Mouse (Mus musculus) MEL (cell line): ENCODE results near the gene Plrg1. TPM values are rescaled to one million over a fixed set of nuclear protein-coding genes. Genes with fewer than 3 reads are reported as not detected.

Experiments
- DNase-seq: peaks from one replicate; pipeline ENCODE4 v3.0.0; 2011; ENCODE audit warnings: low read depth, low spot score
- H3K27ac ChIP-seq: 2 replicates; pipeline ENCODE4 v1.5.1; 2012; ENCODE audit warnings: low read depth, mild to moderate bottlenecking, control low read depth, low read length, moderate library complexity; ENCODE audit not compliant: control insufficient read depth
- H3K27me3 ChIP-seq, 2 experiments: fragments of 150-350 bp in 1 of 2; sonication (generic) in 1 of 2; 2 replicates each; pipeline ENCODE4 v1.6.1; 2012; ENCODE audit warnings: low read length in 2 of 2, mild to moderate bottlenecking in 2 of 2, improper control_type of control experiment in 1 of 2, moderate library complexity in 1 of 2; ENCODE audit not compliant: insufficient read depth in 2 of 2, control insufficient read depth in 1 of 2
- H3K36me3 ChIP-seq, 2 experiments: 2 replicates each; pipeline ENCODE4 v1.6.1; 2012 to 2014; ENCODE audit warnings: low read length in 2 of 2, improper control_type of control experiment in 1 of 2, inconsistent platforms in 1 of 2, mild to moderate bottlenecking in 1 of 2; ENCODE audit not compliant: insufficient read depth in 2 of 2, control insufficient read depth in 1 of 2
- H3K4me1 ChIP-seq, 2 experiments: fragments of 150-350 bp in 1 of 2; sonication (generic) in 1 of 2; 2 replicates each; pipeline ENCODE4 v1.6.1; 2012; ENCODE audit warnings: low read length in 2 of 2, improper control_type of control experiment in 1 of 2, mild to moderate bottlenecking in 1 of 2; ENCODE audit not compliant: insufficient read depth in 2 of 2, control insufficient read depth in 1 of 2
- H3K4me3 ChIP-seq, 2 experiments: fragments of 150-350 bp in 1 of 2; sonication (generic) in 1 of 2; 2 replicates each; pipeline ENCODE4 v1.5.1; 2012; ENCODE audit warnings: low read depth in 2 of 2, low read length in 2 of 2, mild to moderate bottlenecking in 2 of 2, moderate library complexity in 2 of 2, control low read depth in 1 of 2, improper control_type of control experiment in 1 of 2; ENCODE audit not compliant: control insufficient read depth in 1 of 2, insufficient read depth in 1 of 2
- H3K79me2 ChIP-seq: 2 replicates; pipeline ENCODE4 v1.6.1; 2012; ENCODE audit warnings: mild to moderate bottlenecking, low read length, moderate library complexity; ENCODE audit not compliant: control insufficient read depth, poor library complexity, insufficient read depth
- H3K9ac ChIP-seq: 2 replicates; pipeline ENCODE4 v1.6.1; 2012; ENCODE audit warnings: low read depth, mild to moderate bottlenecking, control low read depth, low read length, moderate library complexity; ENCODE audit not compliant: control insufficient read depth, poor library complexity, severe bottlenecking
- H3K9me3 ChIP-seq: fragments of 150-350 bp; sonication (generic); replicated peaks from 2 replicates; pipeline ENCODE4 v1.6.1; 2012; ENCODE audit warnings: mild to moderate bottlenecking, low read length, improper control_type of control experiment, moderate library complexity; ENCODE audit not compliant: insufficient read depth
- BHLHE40 ChIP-seq: IDR thresholded peaks from 2 replicates; pipeline ENCODE4 v1.6.1; 2012; ENCODE audit warnings: low read depth, mild to moderate bottlenecking, inconsistent platforms, low read length, improper control_type of control experiment, borderline replicate concordance
- CHD1 ChIP-seq: IDR thresholded peaks from 2 replicates; pipeline ENCODE4 v1.6.1; 2012; ENCODE audit warnings: low read depth, mild to moderate bottlenecking, inconsistent platforms, low read length, improper control_type of control experiment
- CTCF ChIP-seq, 3 experiments: IDR thresholded peaks in 2 of 3; conservative IDR thresholded peaks in 1 of 3; 2 replicates each; pipeline ENCODE4 v1.5.1; 2011 to 2012; ENCODE audit warnings: low read length in 3 of 3, low read depth in 2 of 3, mild to moderate bottlenecking in 2 of 3, improper control_type of control experiment in 1 of 3, inconsistent platforms in 1 of 3, mixed read lengths in 1 of 3, moderate library complexity in 1 of 3; ENCODE audit not compliant: control insufficient read depth in 1 of 3, insufficient read depth in 1 of 3, poor library complexity in 1 of 3, severe bottlenecking in 1 of 3
- ETS1 ChIP-seq: IDR thresholded peaks from 2 replicates; pipeline ENCODE4 v1.6.1; 2012; ENCODE audit warnings: low read depth, mild to moderate bottlenecking, inconsistent platforms, low read length, improper control_type of control experiment, moderate library complexity
- GABPA ChIP-seq: IDR thresholded peaks from 2 replicates; pipeline ENCODE4 v1.6.1; 2012; ENCODE audit warnings: low read depth, mild to moderate bottlenecking, inconsistent platforms, low read length, improper control_type of control experiment, moderate library complexity
- HCFC1 ChIP-seq: IDR thresholded peaks from 2 replicates; pipeline ENCODE4 v1.6.1; 2012; ENCODE audit warnings: low read depth, mild to moderate bottlenecking, inconsistent platforms, low read length, improper control_type of control experiment, moderate library complexity
- JUND ChIP-seq: IDR thresholded peaks from 2 replicates; pipeline ENCODE4 v1.6.1; 2011; ENCODE audit warnings: low read depth, mild to moderate bottlenecking, improper control_type of control experiment, low read length
- MAX ChIP-seq: IDR thresholded peaks from 2 replicates; pipeline ENCODE4 v1.6.1; 2011; ENCODE audit warnings: low read length, improper control_type of control experiment
- MEF2A ChIP-seq: IDR thresholded peaks from 2 replicates; pipeline ENCODE4 v1.6.1; 2014; ENCODE audit warnings: low read depth, mild to moderate bottlenecking, inconsistent platforms, low read length, improper control_type of control experiment; ENCODE audit not compliant: poor library complexity, insufficient replicate concordance, severe bottlenecking; ENCODE audit errors: extremely low read depth
- MYB ChIP-seq: IDR thresholded peaks from 2 replicates; pipeline ENCODE4 v1.6.1; 2011; ENCODE audit warnings: mild to moderate bottlenecking, low read depth, low read length, improper control_type of control experiment
- MYC ChIP-seq: IDR thresholded peaks from 2 replicates; pipeline ENCODE4 v1.6.1; 2011; ENCODE audit warnings: low read depth, mild to moderate bottlenecking, low read length, improper control_type of control experiment, moderate library complexity
- NRF1 ChIP-seq: IDR thresholded peaks from 2 replicates; pipeline ENCODE4 v1.6.1; 2014; ENCODE audit warnings: low read depth, mild to moderate bottlenecking, inconsistent platforms, low read length, improper control_type of control experiment, moderate library complexity; ENCODE audit not compliant: poor library complexity, insufficient read depth, severe bottlenecking
- POLR2AphosphoS2 ChIP-seq: IDR thresholded peaks from 2 replicates; pipeline ENCODE4 v1.6.1; 2011; ENCODE audit warnings: low read length, improper control_type of control experiment
- RAD21 ChIP-seq: IDR thresholded peaks from 2 replicates; pipeline ENCODE4 v1.6.1; 2011; ENCODE audit warnings: mild to moderate bottlenecking, low read depth, low read length, improper control_type of control experiment
- RCOR1 ChIP-seq: IDR thresholded peaks from 2 replicates; pipeline ENCODE4 v1.6.1; 2012; ENCODE audit warnings: low read depth, mild to moderate bottlenecking, inconsistent platforms, low read length, improper control_type of control experiment
- TBP ChIP-seq: IDR thresholded peaks from 2 replicates; pipeline ENCODE4 v1.8.0; 2011; ENCODE audit warnings: low read depth, low read length, improper control_type of control experiment
- USF1 ChIP-seq: IDR thresholded peaks from 2 replicates; pipeline ENCODE4 v1.6.1; 2014; ENCODE audit warnings: low read depth, mild to moderate bottlenecking, inconsistent platforms, low read length, improper control_type of control experiment, moderate library complexity
- USF2 ChIP-seq, 2 experiments: IDR thresholded peaks; 2 replicates each; pipeline ENCODE4 v1.6.1; 2011 to 2012; ENCODE audit warnings: improper control_type of control experiment in 2 of 2, low read length in 2 of 2, borderline replicate concordance in 1 of 2, inconsistent platforms in 1 of 2, low read depth in 1 of 2, mild to moderate bottlenecking in 1 of 2; ENCODE audit not compliant: insufficient read depth in 1 of 2
- ZKSCAN1 ChIP-seq: IDR thresholded peaks from 2 replicates; pipeline ENCODE4 v1.6.1; 2012; ENCODE audit warnings: low read depth, mild to moderate bottlenecking, inconsistent platforms, low read length, improper control_type of control experiment, moderate library complexity
- ZNF384 ChIP-seq: IDR thresholded peaks from 2 replicates; pipeline ENCODE4 v1.6.1; 2012; ENCODE audit warnings: low read depth, mild to moderate bottlenecking, inconsistent platforms, low read length, improper control_type of control experiment
- polyA plus RNA-seq, 2 experiments: library from polyadenylated mRNA; stranded (reverse) in 1 of 2; unstranded in 1 of 2; fragments of >175 nt in 1 of 2; fragments of >200 nt in 1 of 2; gene quantifications; 2 replicates each; pipeline versions ENCODE4 v1.2.1 to v1.2.4; 2012; ENCODE audit warnings: low replicate concordance in 2 of 2, low read depth in 1 of 2; ENCODE audit not compliant: insufficient read length in 2 of 2, insufficient read depth in 1 of 2, missing spikeins in 1 of 2
- total RNA-seq: library from RNA; depleted of rRNA; stranded (reverse); fragments of 300-350 nt; gene quantifications from 2 replicates; pipeline ENCODE4 v1.2.3, GENCODE M21; 2012

Gene Plrg1
- total and polyA plus RNA-seq, 3 experiments = 85.6 to 88.8 TPM; not detected in 1

GRCm38 (mm10) chr3:83011565-83011964, 43.8 kb upstream of the Plrg1 start:
- Histone ChIP-seq H3K27ac (no peak overlapping the region), H3K4me1 (no peaks in the 10 kb centered on the region), H3K27me3 (peaks cover 0 to 2% of the 10 kb centered on the region in 2 experiments; a peak in 1 of 4 replicates), H3K4me3 (no peak overlapping the region), H3K79me2 (no peaks in the 10 kb centered on the region), H3K9me3 (no peaks in the 10 kb centered on the region), H3K9ac (no peak overlapping the region), H3K36me3 (no peaks in the 10 kb centered on the region)
- no peak for DNase-seq
- TF ChIP-seq MAX (no peak), MYB (no peak)

GRCm38 (mm10) chr3:83012636-83013035, 42.7 kb upstream of the Plrg1 start:
- no peak overlapping the region for H3K9ac ChIP-seq
- no peak overlapping the region for H3K4me3 ChIP-seq
- no peak for DNase-seq
- H3K4me1 ChIP-seq = no peaks in the 10 kb centered on the region
- H3K79me2 ChIP-seq = no peaks in the 10 kb centered on the region
- peaks cover 0 to 2% of the 10 kb centered on the region in 2 experiments; a peak in 1 of 4 replicates for H3K27me3 ChIP-seq
- H3K27ac ChIP-seq = no peak overlapping the region
- no peaks in the 10 kb centered on the region for H3K36me3 ChIP-seq
- H3K9me3 ChIP-seq = no peaks in the 10 kb centered on the region
- no peak for TF ChIP-seq NRF1
- TF ChIP-seq CHD1 = no peak
- TF ChIP-seq CTCF (IDR thresholded peaks at IDR 0.05 in 2 of 3, conservative IDR thresholded peaks at IDR 0.05 in 1 of 3; ENCODE audit: control insufficient read depth in 1 of 3, insufficient read depth in 1 of 3, low read depth in 2 of 3, low read length in 3 of 3, poor library complexity in 1 of 3, severe bottlenecking in 1 of 3) = no peak
- no peak for TF ChIP-seq TBP
- TF ChIP-seq GABPA = no peak
- TF ChIP-seq RCOR1 = no peak
- no peak for TF ChIP-seq HCFC1
- no peak for TF ChIP-seq MYC
- no peak for TF ChIP-seq BHLHE40
- no peak for TF ChIP-seq USF1
- no peak for TF ChIP-seq ZKSCAN1
- no peak for TF ChIP-seq USF2 (IDR thresholded peaks at IDR 0.05; ENCODE audit: borderline replicate concordance in 1 of 2, insufficient read depth in 1 of 2, low read depth in 1 of 2, low read length in 2 of 2)
- no peak for TF ChIP-seq MEF2A
- TF ChIP-seq ZNF384 = no peak
- no peak for TF ChIP-seq ETS1
- TF ChIP-seq RAD21 = no peak
- TF ChIP-seq POLR2AphosphoS2 = no peak
- no peak for TF ChIP-seq JUND
